Mouse (Mus musculus): ENCODE measurements around the gene Tff1. TPM values are rescaled to one million over a fixed set of nuclear protein-coding genes. Genes with fewer than 3 reads are reported as not detected.
A peak's percentile ranks its signal among the peaks of the same experiment; 100 is the strongest.

The Tff1 gene
- polyA plus RNA-seq, 1 experiment from 2014 or later: not detected

- WGBS (ENCODE audit: insufficient replicate concordance): 52% methylated on average over 9 of the region's 9 CpGs
- Histone ChIP-seq H3K9ac (replicated peaks) (no peak overlapping the region), H3K36me3 (replicated peaks; ENCODE audit: insufficient read depth, low read length) (0 out of 2 replicates have a peak, but pooled peaks cover 7% of the 10 kb centered on the region), H3K4me3 (ENCODE audit: low read depth, low read length) (no peak overlapping the region), H3K4me2 (ENCODE audit: low read depth, low read length) (no peak overlapping the region), H3K27ac (ENCODE audit: low read depth) (no peak overlapping the region), H3K9me3 (ENCODE audit: low read length) (no peaks in the 10 kb centered on the region), H3K4me1 (ENCODE audit: insufficient read depth) (no peaks in the 10 kb centered on the region), H3K27me3 (ENCODE audit: insufficient read depth, low read length) (no peaks in the 10 kb centered on the region)
- no peak for DNase-seq
- TF ChIP-seq EP300 (IDR thresholded peaks at IDR 0.05; ENCODE audit: low read depth) (no peak), CTCF (IDR thresholded peaks at IDR 0.05; ENCODE audit: low read depth) (no peak)
- ATAC-seq: no peak
Observed at GRCm38 (mm10) chr17:31125548-31126266, 39.4 kb downstream of the Tff1 start.

- Histone ChIP-seq H3K36me3 (replicated peaks; ENCODE audit: insufficient read depth, low read length) (peaks cover 17% of the 10 kb centered on the region; the same call in 1 of the 2 replicates), H3K27ac (ENCODE audit: low read depth) (no peak overlapping the region), H3K4me1 (ENCODE audit: insufficient read depth) (no peaks in the 10 kb centered on the region), H3K4me2 (ENCODE audit: low read depth, low read length) (no peak overlapping the region), H3K4me3 (ENCODE audit: low read depth, low read length) (no peak overlapping the region), H3K9me3 (ENCODE audit: low read length) (no peaks in the 10 kb centered on the region), H3K9ac (replicated peaks) (no peak overlapping the region), H3K27me3 (ENCODE audit: insufficient read depth, low read length) (no peaks in the 10 kb centered on the region)
- peak; percentile 82 for DNase-seq
- TF ChIP-seq EP300 (IDR thresholded peaks at IDR 0.05; ENCODE audit: low read depth): no peak
- peak; percentile 92 for TF ChIP-seq CTCF (IDR thresholded peaks at IDR 0.05; ENCODE audit: low read depth)
- 8% methylated on average over 8 of the region's 8 CpGs for WGBS (ENCODE audit: insufficient replicate concordance)
- peak; percentile 12; the same call in 1 of the 2 replicates for ATAC-seq
Observed at GRCm38 (mm10) chr17:31121975-31122374, 43.1 kb downstream of the Tff1 start.

- peak; percentile 40 for ATAC-seq
- TF ChIP-seq CTCF (IDR thresholded peaks at IDR 0.05; ENCODE audit: low read depth) (peak; percentile 97), EP300 (IDR thresholded peaks at IDR 0.05; ENCODE audit: low read depth) (no peak)
- H3K36me3 ChIP-seq (replicated peaks; ENCODE audit: insufficient read depth, low read length): peaks cover 13% of the 10 kb centered on the region
- no peak overlapping the region for H3K4me3 ChIP-seq (ENCODE audit: low read depth, low read length)
- no peaks in the 10 kb centered on the region for H3K9me3 ChIP-seq (ENCODE audit: low read length)
- no peak overlapping the region for H3K9ac ChIP-seq (replicated peaks)
- H3K27me3 ChIP-seq (ENCODE audit: insufficient read depth, low read length): no peaks in the 10 kb centered on the region
- no peak overlapping the region for H3K27ac ChIP-seq (ENCODE audit: low read depth)
- WGBS (ENCODE audit: insufficient replicate concordance): 4% methylated on average over 7 of the region's 7 CpGs
- peak; percentile 88 for DNase-seq
- no peaks in the 10 kb centered on the region for H3K4me1 ChIP-seq (ENCODE audit: insufficient read depth)
- H3K4me2 ChIP-seq (ENCODE audit: low read depth, low read length): no peak overlapping the region
Observed at GRCm38 (mm10) chr17:31119429-31119828, 45.6 kb downstream of the Tff1 start.

GRCm38 (mm10) chr17:31117946-31118345 is 47.1 kb downstream of the Tff1 start:
- 82% methylated on average over 5 of the region's 5 CpGs for WGBS (ENCODE audit: insufficient replicate concordance)

GRCm38 (mm10) chr17:31116063-31116462 is 49.0 kb downstream of the Tff1 start:
- Histone ChIP-seq H3K36me3 (replicated peaks; ENCODE audit: insufficient read depth, low read length) (peaks cover 31% of the 10 kb centered on the region), H3K4me2 (ENCODE audit: low read depth, low read length) (no peak overlapping the region), H3K9ac (replicated peaks) (no peak overlapping the region), H3K27ac (ENCODE audit: low read depth) (no peak overlapping the region), H3K4me3 (ENCODE audit: low read depth, low read length) (no peak overlapping the region), H3K27me3 (ENCODE audit: insufficient read depth, low read length) (no peaks in the 10 kb centered on the region), H3K4me1 (ENCODE audit: insufficient read depth) (no peaks in the 10 kb centered on the region), H3K9me3 (ENCODE audit: low read length) (no peaks in the 10 kb centered on the region)
- ATAC-seq (no peak), DNase-seq (peak; percentile 37)
- WGBS (ENCODE audit: insufficient replicate concordance): 50% methylated on average over 6 of the region's 6 CpGs
- TF ChIP-seq CTCF (IDR thresholded peaks at IDR 0.05; ENCODE audit: low read depth) (no peak), EP300 (IDR thresholded peaks at IDR 0.05; ENCODE audit: low read depth) (no peak)

More at GRCm38 (mm10) chr17:31117946-31118345, 47.1 kb downstream of the Tff1 start:
- no peak overlapping the region for H3K27ac ChIP-seq (ENCODE audit: low read depth)
- no peak overlapping the region for H3K9ac ChIP-seq (replicated peaks)
- TF ChIP-seq EP300 (IDR thresholded peaks at IDR 0.05; ENCODE audit: low read depth): no peak
- TF ChIP-seq CTCF (IDR thresholded peaks at IDR 0.05; ENCODE audit: low read depth): no peak
- ATAC-seq (no peak), DNase-seq (no peak)
- no peaks in the 10 kb centered on the region for H3K4me1 ChIP-seq (ENCODE audit: insufficient read depth)
- H3K4me2 ChIP-seq (ENCODE audit: low read depth, low read length): no peak overlapping the region
- H3K36me3 ChIP-seq (replicated peaks; ENCODE audit: insufficient read depth, low read length): peaks cover 19% of the 10 kb centered on the region
- no peak overlapping the region for H3K4me3 ChIP-seq (ENCODE audit: low read depth, low read length)
- H3K9me3 ChIP-seq (ENCODE audit: low read length): no peaks in the 10 kb centered on the region
- no peaks in the 10 kb centered on the region for H3K27me3 ChIP-seq (ENCODE audit: insufficient read depth, low read length)

- ATAC-seq: no peak
- TF ChIP-seq CTCF (IDR thresholded peaks at IDR 0.05; ENCODE audit: low read depth) (no peak), EP300 (IDR thresholded peaks at IDR 0.05; ENCODE audit: low read depth) (no peak)
- Histone ChIP-seq H3K9ac (replicated peaks) (no peak overlapping the region), H3K36me3 (replicated peaks; ENCODE audit: insufficient read depth, low read length) (peaks cover 40% of the 10 kb centered on the region), H3K4me3 (ENCODE audit: low read depth, low read length) (no peak overlapping the region), H3K4me2 (ENCODE audit: low read depth, low read length) (no peak overlapping the region), H3K27ac (ENCODE audit: low read depth) (no peak overlapping the region), H3K9me3 (ENCODE audit: low read length) (no peaks in the 10 kb centered on the region), H3K27me3 (ENCODE audit: insufficient read depth, low read length) (no peaks in the 10 kb centered on the region), H3K4me1 (ENCODE audit: insufficient read depth) (no peaks in the 10 kb centered on the region)
- no peak for DNase-seq
- 78% methylated on average over 9 of the region's 9 CpGs for WGBS (ENCODE audit: insufficient replicate concordance)
Observed at GRCm38 (mm10) chr17:31113191-31113856, 51.8 kb downstream of the Tff1 start.

Other genes with a start within 250 kb of the Tff1 start
- 0.05 and 0.17 TPM in 2 replicates for gene Umodl1, start 210.6 kb downstream of the Tff1 start, polyA plus RNA-seq (2015; fragmentation: Nextera tagmentation; extraction: Ambion mirVana)
- 8.9 and 9.4 TPM in 2 replicates for gene Abcg1, start 107.6 kb downstream of the Tff1 start, polyA plus RNA-seq (2015; fragmentation: Nextera tagmentation; extraction: Ambion mirVana)
- gene Tff3, start 35.6 kb downstream of the Tff1 start, polyA plus RNA-seq (2015; fragmentation: Nextera tagmentation; extraction: Ambion mirVana): 932 and 1,034 TPM in 2 replicates
- 0.33 and 0.39 TPM in 2 replicates for gene Tff2, start 21.0 kb downstream of the Tff1 start, polyA plus RNA-seq (2015; fragmentation: Nextera tagmentation; extraction: Ambion mirVana)
- gene Tmprss3, start 33.7 kb upstream of the Tff1 start, polyA plus RNA-seq (2015; fragmentation: Nextera tagmentation; extraction: Ambion mirVana): 0.62 and 0.73 TPM in 2 replicates
- gene Ubash3a, start 42.6 kb upstream of the Tff1 start, polyA plus RNA-seq (2015; fragmentation: Nextera tagmentation; extraction: Ambion mirVana): 4.2 and 4.6 TPM in 2 replicates
- 0.90 and 1.0 TPM in 2 replicates for gene Rsph1, start 112.1 kb upstream of the Tff1 start, polyA plus RNA-seq (2015; fragmentation: Nextera tagmentation; extraction: Ambion mirVana)
- 4.3 and 4.5 TPM in 2 replicates for gene Slc37a1, start 121.5 kb upstream of the Tff1 start, polyA plus RNA-seq (2015; fragmentation: Nextera tagmentation; extraction: Ambion mirVana)
- gene Pde9a, start 220.9 kb upstream of the Tff1 start, polyA plus RNA-seq (2015; fragmentation: Nextera tagmentation; extraction: Ambion mirVana): 5.7 and 7.6 TPM in 2 replicates

All from liver, postnatal 0 days (tissue).